ENCODE assay signal across 22 mouse cellular contexts in genomic region chr19:28566554-28566953, GRCm38 (mm10).
DNase-seq lines count a peak whose midpoint lies in the region; ATAC-seq and TF ChIP-seq lines count a peak whose summit lies in the region.
"Had no signal": no experiment of that assay in that cellular context is flagged by ENCODE, and none has a peak within 500 bp of the region (broad histone marks: within the 10 kb centered on the region; RNA-seq: fewer than 3 reads in every experiment).

No protein-coding gene starts in this region.

- H3K27ac ChIP-seq in kidney, embryonic 16.5 days (ENCODE audit: low read length) = 0 out of 2 replicates have a peak overlapping the region, but pooled peaks have one; percentile 18
- H3K27ac ChIP-seq in kidney, adult 2 months (ENCODE audit: insufficient read depth, low read depth, low read length) = no peak overlapping the region; the same call in 1 of the 2 replicates
- peak overlapping the region; percentile 52 for H3K27ac ChIP-seq in midbrain, embryonic 10.5 days (replicated peaks)
- no peak overlapping the region for H3K27ac ChIP-seq in midbrain, postnatal 0 days (ENCODE audit: low read depth, low read length)
- H3K27ac ChIP-seq: forebrain, embryonic 12.5 days; hindbrain, embryonic 15.5 days; intestine, embryonic 15.5 days; liver, embryonic 15.5 days; macrophage had no signal

- H3K36me3 ChIP-seq in kidney, embryonic 16.5 days (ENCODE audit: insufficient read depth, low read length) = no peaks in the 10 kb centered on the region
- no peaks in the 10 kb centered on the region for H3K36me3 ChIP-seq in kidney, adult 2 months (ENCODE audit: control insufficient read depth, insufficient read depth, low read length)
- no peaks in the 10 kb centered on the region for H3K36me3 ChIP-seq in midbrain, embryonic 10.5 days
- H3K36me3 ChIP-seq in midbrain, postnatal 0 days (ENCODE audit: insufficient read depth, low read length) = no peaks in the 10 kb centered on the region
- H3K36me3 ChIP-seq: forebrain, embryonic 12.5 days; hindbrain, embryonic 15.5 days; intestine, embryonic 15.5 days; liver, embryonic 15.5 days had no signal

- H3K9me3 ChIP-seq in kidney, embryonic 16.5 days (ENCODE audit: low read length) = no peaks in the 10 kb centered on the region
- H3K9me3 ChIP-seq in midbrain, embryonic 10.5 days (replicated peaks) = no peaks in the 10 kb centered on the region
- no peaks in the 10 kb centered on the region for H3K9me3 ChIP-seq in midbrain, postnatal 0 days (ENCODE audit: low read length)
- H3K9me3 ChIP-seq: forebrain, embryonic 12.5 days; hindbrain, embryonic 15.5 days; intestine, embryonic 15.5 days; liver, embryonic 15.5 days had no signal

- no peak overlapping the region for H3K4me2 ChIP-seq in kidney, embryonic 16.5 days (replicated peaks; ENCODE audit: low read depth, low read length)
- H3K4me2 ChIP-seq in midbrain, postnatal 0 days (ENCODE audit: low read depth, low read length, poor library complexity, severe bottlenecking) = no peak overlapping the region
- H3K4me2 ChIP-seq: forebrain, embryonic 12.5 days; hindbrain, embryonic 15.5 days; intestine, embryonic 15.5 days; liver, embryonic 15.5 days had no signal

- no peak overlapping the region for H3K4me3 ChIP-seq in kidney, embryonic 16.5 days (ENCODE audit: low read length)
- H3K4me3 ChIP-seq in kidney, adult 2 months (ENCODE audit: insufficient read depth, low read depth, low read length) = no peak overlapping the region
- H3K4me3 ChIP-seq in midbrain, embryonic 10.5 days = no peak overlapping the region
- H3K4me3 ChIP-seq in midbrain, postnatal 0 days (ENCODE audit: low read depth, low read length) = no peak overlapping the region
- H3K4me3 ChIP-seq: erythroblast, embryonic 14.5 days; forebrain, embryonic 12.5 days; hindbrain, embryonic 15.5 days; intestine, embryonic 15.5 days; liver, embryonic 15.5 days had no signal

- no peak overlapping the region for H3K9ac ChIP-seq in kidney, embryonic 16.5 days (replicated peaks; ENCODE audit: low read length)
- H3K9ac ChIP-seq in midbrain, postnatal 0 days (replicated peaks; ENCODE audit: low read length, poor library complexity, severe bottlenecking) = no peak overlapping the region
- H3K9ac ChIP-seq: forebrain, embryonic 12.5 days; hindbrain, embryonic 15.5 days; intestine, embryonic 15.5 days; liver, embryonic 15.5 days had no signal

- TF ChIP-seq POLR2A in kidney, adult 2 months (IDR thresholded peaks at IDR 0.05; ENCODE audit: low read depth, low read length) = no peak

- H3K4me1 ChIP-seq in kidney, embryonic 16.5 days (ENCODE audit: insufficient read depth, low read length) = peaks cover 16% of the 10 kb centered on the region; the same call in 1 of the 2 replicates
- peaks cover 22% of the 10 kb centered on the region for H3K4me1 ChIP-seq in kidney, adult 2 months (ENCODE audit: control insufficient read depth, insufficient read depth, low read length)
- H3K4me1 ChIP-seq in midbrain, embryonic 10.5 days = peaks cover 35% of the 10 kb centered on the region
- 0 out of 2 replicates have a peak, but pooled peaks cover 3% of the 10 kb centered on the region for H3K4me1 ChIP-seq in midbrain, postnatal 0 days (ENCODE audit: insufficient read depth, low read length)
- H3K4me1 ChIP-seq: intestine, embryonic 15.5 days; liver, embryonic 15.5 days had no signal

- no peak for TF ChIP-seq CTCF in kidney, adult 2 months (conservative IDR thresholded peaks at IDR 0.05; ENCODE audit: insufficient read depth, insufficient read length, low read depth, low read length)
- TF ChIP-seq CTCF in midbrain, postnatal 0 days (IDR thresholded peaks at IDR 0.05) = no peak

- ATAC-seq in kidney, embryonic 16.5 days (ENCODE audit: low FRiP score, low TSS enrichment) = no peak
- no peak for ATAC-seq in midbrain, postnatal 0 days (ENCODE audit: low FRiP score)
- ATAC-seq: intestine, embryonic 15.5 days had no signal

- DNase-seq in kidney, adult 2 months = no peak
- no peak for DNase-seq in midbrain, embryonic 10.5 days (ENCODE audit: low spot score)
- no peak for DNase-seq in midbrain, postnatal 0 days (ENCODE audit: low spot score)
- DNase-seq in R1 (ENCODE audit: low read depth, low spot score) = peak; percentile 76
- DNase-seq in retina, postnatal 1 day = peak; percentile 32
- DNase-seq in cerebellum, postnatal 36 days = no peak
- DNase-seq: adrenal gland, adult 8-10 months; B cell, adult 2 months; cerebellum, adult 9-10 months; gastrocnemius, postnatal 36 days; heart, postnatal 36 days; left cerebral cortex, postnatal 4 days; liver; right cerebral cortex, postnatal 25 days; spleen, adult 18-20 months had no signal

- H3K27me3 ChIP-seq in kidney, embryonic 16.5 days (ENCODE audit: insufficient read depth, low read length) = no peaks in the 10 kb centered on the region
- no peaks in the 10 kb centered on the region for H3K27me3 ChIP-seq in kidney, adult 2 months (replicated peaks; ENCODE audit: control insufficient read depth, insufficient read depth, low read length)
- H3K27me3 ChIP-seq in midbrain, embryonic 10.5 days (ENCODE audit: low read depth, poor library complexity, severe bottlenecking) = no peaks in the 10 kb centered on the region; the same call in 1 of the 2 replicates
- no peaks in the 10 kb centered on the region for H3K27me3 ChIP-seq in midbrain, postnatal 0 days (ENCODE audit: insufficient read depth, low read length)
- H3K27me3 ChIP-seq: hindbrain, embryonic 15.5 days; intestine, embryonic 15.5 days; liver, embryonic 15.5 days had no signal

- WGBS in kidney, embryonic 16.5 days = 26% methylated on average over 2 of the region's 2 CpGs
- WGBS in kidney, adult 2 months = 47% methylated on average over 2 of the region's 2 CpGs
- 6% methylated on average over 2 of the region's 2 CpGs for WGBS in midbrain, embryonic 10.5 days
- 16% methylated on average over 2 of the region's 2 CpGs for WGBS in midbrain, postnatal 0 days

Comparison
In these comparisons a context has a peak if more than half of its experiments do, and no peak if none do; other contexts are left out.
1. H3K27ac ChIP-seq: peak in kidney, embryonic 16.5 days (single experiment) and midbrain, embryonic 10.5 days (single experiment); none in kidney, adult 2 months (single experiment) and midbrain, postnatal 0 days (single experiment).
2. DNase-seq: peak in R1 (single experiment) and retina, postnatal 1 day (single experiment); none in kidney, adult 2 months (single experiment), midbrain, embryonic 10.5 days (single experiment), midbrain, postnatal 0 days (single experiment) and cerebellum, postnatal 36 days (0 of 2).